Mouse (Mus musculus) lung, embryonic 15.5 days (tissue): ENCODE measurements around the gene Cdca8. TPM values are rescaled to one million over a fixed set of nuclear protein-coding genes. Genes with fewer than 3 reads are reported as not detected.

Experiments
- ATAC-seq: fragments of 200-750 bp; cut with Nextera tagmentation; 2 replicates; pipeline ENCODE4 v1.8.0; 2017; ENCODE audit warnings: moderate number of reproducible peaks, borderline replicate concordance; ENCODE audit not compliant: low FRiP score, low TSS enrichment; ENCODE audit errors: extremely low read depth
- H3K27ac ChIP-seq: fragments of 300-500 bp; sonication (generic); 2 replicates; pipeline ENCODE4 v1.5.1; 2015; ENCODE audit warnings: moderate library complexity, mild to moderate bottlenecking, inconsistent platforms
- H3K27me3 ChIP-seq: fragments of 300-500 bp; sonication (generic); 2 replicates; pipeline ENCODE4 v1.6.1; 2015; ENCODE audit warnings: inconsistent platforms
- H3K36me3 ChIP-seq: fragments of 300-500 bp; sonication (generic); 2 replicates; pipeline ENCODE4 v1.6.1; 2015; ENCODE audit warnings: inconsistent platforms
- H3K4me1 ChIP-seq: fragments of 300-500 bp; sonication (generic); 2 replicates; pipeline ENCODE4 v1.6.1; 2015; ENCODE audit warnings: inconsistent platforms
- H3K4me2 ChIP-seq: fragments of 300-500 bp; sonication (generic); 2 replicates; pipeline ENCODE4 v1.6.1; 2015; ENCODE audit warnings: inconsistent platforms, mild to moderate bottlenecking, moderate library complexity
- H3K4me3 ChIP-seq: fragments of 300-500 bp; sonication (generic); 2 replicates; pipeline ENCODE4 v1.5.1; 2015; ENCODE audit warnings: mild to moderate bottlenecking, inconsistent platforms
- H3K9ac ChIP-seq: fragments of 300-500 bp; sonication (generic); 2 replicates; pipeline ENCODE4 v1.6.1; 2015; ENCODE audit warnings: inconsistent platforms
- H3K9me3 ChIP-seq: fragments of 300-500 bp; sonication (generic); 2 replicates; pipeline ENCODE4 v1.6.1; 2016; ENCODE audit warnings: inconsistent platforms
- WGBS: fragments of 180-500 bp; shearing (Covaris S2); methylation state at CpG from one replicate; pipeline ENCODE4 v1.1.7; 2015; 5-methylcytosine and 5-hydroxymethylcytosine counted together
- polyA plus RNA-seq: library from polyadenylated mRNA; unstranded; fragments of >200 nt; fragmentation: Nextera tagmentation; extraction: Ambion mirVana; gene quantifications from 2 replicates; pipeline ENCODE4 v1.2.1, GENCODE M21; 2015

Gene Cdca8
- polyA plus RNA-seq, 1 experiment from 2014 or later, result 166 TPM

DNA sequence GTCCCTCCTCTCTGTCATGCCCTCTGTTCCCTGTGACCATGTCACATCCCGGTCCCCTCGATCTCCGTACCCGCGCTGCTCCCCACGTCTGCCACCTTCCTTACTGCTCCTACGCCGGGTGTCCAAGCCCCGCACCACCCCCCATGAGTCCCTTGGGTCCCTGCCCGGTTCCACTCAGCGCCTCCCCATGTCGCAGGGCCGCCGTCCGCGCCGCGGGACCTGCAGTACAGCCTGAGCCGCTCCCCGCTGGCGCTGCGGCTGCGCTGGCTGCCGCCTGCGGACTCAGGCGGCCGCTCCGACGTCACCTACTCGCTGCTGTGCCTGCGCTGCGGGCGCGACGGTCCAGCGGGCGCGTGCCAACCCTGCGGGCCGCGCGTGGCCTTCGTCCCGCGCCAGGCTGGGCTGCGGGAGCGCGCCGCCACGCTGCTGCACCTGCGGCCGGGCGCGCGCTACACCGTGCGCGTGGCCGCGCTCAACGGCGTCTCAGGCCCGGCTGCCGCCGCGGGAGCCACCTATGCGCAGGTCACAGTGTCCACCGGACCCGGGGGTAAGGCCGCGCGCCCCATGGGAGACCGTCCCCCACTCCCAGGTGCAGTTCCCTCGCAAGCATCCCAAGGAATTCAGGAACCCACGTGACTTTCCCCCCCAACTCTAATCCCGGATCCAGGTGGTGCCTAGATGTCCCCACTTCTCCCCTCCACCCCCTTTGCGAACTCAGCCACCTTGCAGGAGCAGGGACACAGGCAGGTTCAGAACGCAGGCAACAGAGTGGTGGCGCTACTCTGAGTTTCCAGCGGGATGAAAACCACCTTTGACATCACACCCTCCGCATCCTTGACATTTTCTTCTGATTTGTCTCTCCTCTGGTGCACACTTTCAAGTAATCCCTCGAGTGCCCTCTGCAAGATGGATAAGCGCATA is 44.3 kb downstream of the Cdca8 start:
- H3K27me3 ChIP-seq, result peaks cover 67% of the 10 kb centered on the region
- H3K4me1 ChIP-seq, result peaks cover 3% of the 10 kb centered on the region; the same call in 1 of the 2 replicates
- H3K9me3 ChIP-seq, result no peaks in the 10 kb centered on the region
- H3K27ac ChIP-seq, result no peak overlapping the region
- no peak for ATAC-seq
- 2% methylated on average over 83 of the region's 83 CpGs for WGBS
- H3K36me3 ChIP-seq, result no peaks in the 10 kb centered on the region
- H3K4me2 ChIP-seq, result peak overlapping the region; percentile 56
- H3K9ac ChIP-seq, result no peak overlapping the region
- peak overlapping the region; percentile 33 for H3K4me3 ChIP-seq

DNA sequence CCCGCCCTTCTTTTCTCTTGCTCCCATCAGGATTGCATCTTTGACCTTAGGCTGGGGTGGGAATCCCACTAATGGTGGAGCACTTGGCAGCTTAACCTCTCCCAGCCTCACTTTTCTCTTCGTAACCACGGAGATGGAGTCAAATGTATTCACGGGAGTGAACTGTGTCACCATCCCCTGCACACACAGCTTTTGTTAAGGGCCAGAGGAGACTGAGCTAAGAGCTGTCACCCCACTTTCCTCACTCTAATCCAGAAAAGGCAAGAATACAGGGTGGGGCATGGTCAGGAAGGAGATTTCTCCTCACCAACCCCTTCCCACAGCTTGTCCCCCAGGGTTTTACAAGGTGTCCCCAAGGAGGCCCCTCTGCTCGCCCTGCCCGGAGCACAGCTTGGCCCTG is 45.3 kb downstream of the Cdca8 start:
- no peak for ATAC-seq
- H3K27ac ChIP-seq, result no peak overlapping the region
- H3K4me2 ChIP-seq, result no peak overlapping the region
- peaks cover 60% of the 10 kb centered on the region for H3K27me3 ChIP-seq
- peaks cover 3% of the 10 kb centered on the region; the same call in 1 of the 2 replicates for H3K4me1 ChIP-seq
- no peaks in the 10 kb centered on the region for H3K36me3 ChIP-seq
- no peak overlapping the region for H3K9ac ChIP-seq
- 25% methylated on average over 6 of the region's 6 CpGs for WGBS
- no peaks in the 10 kb centered on the region for H3K9me3 ChIP-seq
- H3K4me3 ChIP-seq, result no peak overlapping the region

DNA sequence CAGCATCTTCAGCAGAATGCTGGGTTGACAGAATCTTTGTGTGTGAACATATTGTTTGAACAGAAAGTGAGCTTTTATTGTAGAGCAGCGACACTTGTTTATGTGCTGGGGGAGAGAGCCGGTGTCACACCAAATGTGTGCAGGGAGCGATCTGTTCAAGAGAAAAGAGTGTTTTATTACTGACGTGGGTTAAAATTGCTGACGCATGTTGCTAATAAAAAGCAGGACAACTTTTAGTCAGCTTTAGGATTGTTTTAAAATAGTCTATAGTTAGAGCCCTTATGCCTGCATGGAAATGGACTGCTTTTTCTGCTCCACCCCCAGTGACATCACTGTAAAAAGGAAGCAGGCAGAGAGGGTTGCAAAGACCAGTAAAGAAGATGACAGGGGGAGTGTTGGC is 48.3 kb downstream of the Cdca8 start:
- H3K4me1 ChIP-seq, result peaks cover 3% of the 10 kb centered on the region; the same call in 1 of the 2 replicates
- 70% methylated on average over 5 of the region's 5 CpGs for whole genome bisulfite sequencing

DNA sequence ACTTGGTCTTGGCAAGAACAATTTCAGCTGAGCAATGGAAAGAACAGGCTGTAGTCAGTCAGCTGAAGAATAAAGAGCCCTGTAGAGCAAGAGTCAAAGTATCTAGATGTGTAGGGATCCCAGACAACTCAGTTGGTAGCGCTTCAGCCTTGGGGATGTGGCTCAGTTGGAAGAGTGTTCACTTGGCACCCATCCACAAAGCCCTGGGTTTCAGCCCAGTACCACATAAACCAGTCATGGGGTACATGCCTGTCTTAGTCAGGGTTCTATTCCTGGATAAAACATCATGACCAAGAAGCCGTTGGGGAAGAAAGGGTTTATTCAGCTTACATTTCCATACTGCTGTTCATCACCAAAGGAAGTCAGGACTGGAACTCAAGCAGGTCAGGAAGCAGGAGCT is 49.2 kb downstream of the Cdca8 start:
- H3K27me3 ChIP-seq, result peaks cover 59% of the 10 kb centered on the region

More for the DNA sequence above, 48.3 kb downstream of the Cdca8 start:
- Histone ChIP-seq H3K9me3 (no peaks in the 10 kb centered on the region), H3K9ac (no peak overlapping the region), H3K4me2 (no peak overlapping the region), H3K27me3 (peaks cover 61% of the 10 kb centered on the region), H3K27ac (no peak overlapping the region), H3K36me3 (no peaks in the 10 kb centered on the region), H3K4me3 (no peak overlapping the region)
- no peak for ATAC-seq

DNA sequence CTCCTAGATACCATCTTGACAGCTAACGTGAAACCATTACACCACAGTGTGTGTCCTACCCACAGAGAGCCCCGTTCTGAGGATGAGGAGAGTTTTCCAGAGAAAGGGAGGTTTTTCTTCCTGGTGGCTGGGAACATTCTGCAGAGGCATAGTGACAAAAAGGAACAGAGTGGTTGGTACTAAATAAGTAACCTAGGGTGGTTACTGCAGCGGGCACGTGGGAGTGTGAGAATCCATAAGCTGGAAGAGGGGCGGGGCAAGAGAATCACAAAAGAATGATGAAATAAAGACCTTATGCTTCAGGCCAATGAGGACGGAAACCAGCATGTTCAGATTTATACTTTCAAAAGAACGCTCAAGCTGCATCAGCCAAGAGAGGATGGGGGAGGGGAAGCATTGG is 50.4 kb downstream of the Cdca8 start:
- Histone ChIP-seq H3K27me3 (peaks cover 56% of the 10 kb centered on the region), H3K36me3 (no peaks in the 10 kb centered on the region), H3K4me1 (no peaks in the 10 kb centered on the region), H3K9ac (no peak overlapping the region), H3K27ac (no peak overlapping the region), H3K4me2 (no peak overlapping the region), H3K4me3 (no peak overlapping the region), H3K9me3 (no peaks in the 10 kb centered on the region)
- no peak for ATAC-seq
- 63% methylated on average over 7 of the region's 7 CpGs for WGBS

More for the DNA sequence above, 49.2 kb downstream of the Cdca8 start:
- Histone ChIP-seq H3K9me3 (no peaks in the 10 kb centered on the region), H3K4me3 (no peak overlapping the region), H3K27ac (no peak overlapping the region), H3K36me3 (no peaks in the 10 kb centered on the region), H3K4me2 (no peak overlapping the region), H3K4me1 (peaks cover 3% of the 10 kb centered on the region; the same call in 1 of the 2 replicates), H3K9ac (no peak overlapping the region)
- 83% methylated on average over 2 of the region's 2 CpGs for WGBS
- ATAC-seq, result no peak

DNA sequence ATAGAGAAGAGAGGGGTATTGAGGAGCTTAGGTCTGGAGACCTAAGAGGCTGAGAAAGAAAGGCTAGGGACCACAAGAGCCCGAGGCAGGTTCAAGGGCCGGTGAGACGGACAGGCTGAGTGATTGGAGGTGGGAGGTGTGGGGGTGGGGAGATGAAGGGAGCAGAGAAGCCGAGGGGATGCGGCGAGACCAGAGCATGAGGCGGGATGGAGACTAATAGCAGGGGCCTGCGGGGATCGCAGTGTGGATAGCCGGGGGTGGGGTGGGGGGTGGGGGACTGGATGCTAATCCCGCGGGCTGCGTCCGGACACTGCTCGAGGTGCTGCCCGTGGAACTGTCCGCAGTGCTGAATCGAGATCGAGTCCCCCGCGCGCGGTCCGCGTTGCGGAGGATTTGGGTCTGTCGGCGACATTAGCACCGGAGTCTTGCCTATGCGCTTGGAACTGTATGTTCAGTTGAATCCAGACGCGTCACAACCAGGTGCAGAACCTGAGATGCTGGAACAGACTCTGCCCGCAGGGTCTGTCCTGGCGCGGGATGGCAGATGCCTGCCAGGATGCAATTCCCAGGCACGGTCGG is 56.9 kb downstream of the Cdca8 start:
- Histone ChIP-seq H3K9me3 (no peaks in the 10 kb centered on the region), H3K36me3 (no peaks in the 10 kb centered on the region), H3K4me2 (no peak overlapping the region), H3K9ac (no peak overlapping the region), H3K27ac (no peak overlapping the region), H3K4me3 (no peak overlapping the region), H3K27me3 (peaks cover 72% of the 10 kb centered on the region), H3K4me1 (peaks cover 6% of the 10 kb centered on the region; the same call in 1 of the 2 replicates)
- ATAC-seq, result peak; percentile 7; the same call in 1 of the 2 replicates
- WGBS, result 1% methylated on average over 37 of the region's 37 CpGs

DNA sequence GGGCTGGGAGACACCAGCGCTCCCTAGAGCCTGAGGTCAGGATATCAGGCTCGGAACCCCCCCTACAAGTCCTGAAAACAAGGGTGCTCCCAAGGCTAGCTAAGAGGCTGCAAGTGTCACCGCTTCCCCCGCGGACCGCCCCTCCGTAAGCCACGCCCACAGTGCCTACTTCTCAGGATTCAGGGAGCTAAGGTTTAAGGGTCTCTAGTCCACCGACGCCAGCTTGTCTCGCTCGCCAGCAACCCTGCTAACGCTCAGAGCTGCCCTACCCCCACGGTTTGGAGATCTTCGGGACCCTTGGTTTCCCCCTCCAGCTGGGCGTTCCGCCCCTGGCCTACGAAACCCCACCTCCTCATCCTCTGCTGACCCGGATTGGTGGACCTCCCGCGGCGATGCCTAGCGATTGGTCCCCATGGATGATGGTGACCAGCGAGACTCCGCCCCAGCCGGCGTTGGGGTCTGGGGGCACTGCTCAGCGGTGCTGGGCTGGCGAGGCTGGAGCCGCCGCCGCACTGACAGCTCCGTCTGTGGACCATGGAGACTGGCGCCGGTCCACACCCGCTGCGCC is 57.7 kb downstream of the Cdca8 start:
- peak overlapping the region; percentile 24 for H3K4me3 ChIP-seq
- peaks cover 6% of the 10 kb centered on the region; the same call in 1 of the 2 replicates for H3K4me1 ChIP-seq
- peak overlapping the region; percentile 49 for H3K4me2 ChIP-seq
- whole genome bisulfite sequencing, result under 1% methylated on average over 37 of the region's 37 CpGs
- no peaks in the 10 kb centered on the region for H3K9me3 ChIP-seq
- H3K9ac ChIP-seq, result no peak overlapping the region
- H3K36me3 ChIP-seq, result no peaks in the 10 kb centered on the region
- no peak overlapping the region for H3K27ac ChIP-seq
- peaks cover 70% of the 10 kb centered on the region for H3K27me3 ChIP-seq
- no peak; the same call in 1 of the 2 replicates for ATAC-seq

DNA sequence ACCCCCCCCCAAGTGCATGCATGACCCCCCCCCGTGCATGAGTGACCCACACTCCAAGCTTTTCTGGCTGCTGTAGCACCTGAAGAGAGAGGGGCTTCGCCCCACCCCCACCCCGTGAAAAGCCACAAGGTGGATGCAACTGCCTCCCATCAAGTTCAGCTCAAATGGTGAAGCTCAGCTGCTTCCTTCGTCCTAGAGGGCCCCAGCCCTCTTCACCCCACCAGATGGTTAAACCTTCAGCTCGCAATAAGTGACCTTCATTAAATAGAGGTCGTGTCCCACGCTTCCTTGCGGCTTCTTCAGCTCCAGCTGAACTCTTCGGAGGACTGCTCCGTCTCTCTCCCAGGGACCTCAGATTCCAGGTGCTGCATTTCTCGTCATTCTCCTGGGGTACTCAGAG is 58.5 kb downstream of the Cdca8 start, which contains the start of gene Epha10:
Gene Epha10, plus strand, starts transcription at position 301 of the 400 bp plus-strand sequence.
- H3K36me3 ChIP-seq, result no peaks in the 10 kb centered on the region
- WGBS, result 9% methylated on average over 11 of the region's 11 CpGs
- ATAC-seq, result no peak
- H3K27ac ChIP-seq, result no peak within 1 kb of the TSS
- H3K27me3 ChIP-seq, result peaks cover 62% of the 10 kb centered on the region
- no peaks in the 10 kb centered on the region for H3K9me3 ChIP-seq
- H3K4me1 ChIP-seq, result peaks cover 6% of the 10 kb centered on the region; the same call in 1 of the 2 replicates
- H3K4me2 ChIP-seq, result peak within 1 kb of the TSS; percentile 49
- peak within 1 kb of the TSS; percentile 24 for H3K4me3 ChIP-seq
- no peak within 1 kb of the TSS for H3K9ac ChIP-seq

DNA sequence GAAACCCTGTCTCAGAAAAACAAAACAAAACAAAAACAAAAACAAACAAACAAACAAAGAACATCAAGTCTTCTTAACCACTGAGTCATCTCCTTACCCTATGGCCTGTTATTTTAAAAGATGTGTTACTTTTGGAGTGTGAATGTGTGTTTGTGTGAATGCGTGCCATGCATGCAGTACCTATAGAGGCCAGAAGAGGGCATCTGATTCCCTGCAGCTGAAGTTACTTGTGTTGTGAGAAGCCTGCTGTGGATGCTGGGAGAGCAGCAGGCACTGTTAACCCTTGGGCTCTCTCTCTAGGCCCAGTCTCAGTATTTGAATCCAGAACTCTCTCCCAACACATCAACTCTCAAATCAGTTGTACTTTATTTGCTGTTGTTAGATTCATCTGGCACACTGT is 66.4 kb downstream of the Cdca8 start:
- Histone ChIP-seq H3K9me3 (no peaks in the 10 kb centered on the region), H3K4me2 (no peak overlapping the region), H3K36me3 (no peaks in the 10 kb centered on the region), H3K4me3 (no peak overlapping the region), H3K27ac (no peak overlapping the region), H3K27me3 (no peaks in the 10 kb centered on the region), H3K9ac (no peak overlapping the region), H3K4me1 (no peaks in the 10 kb centered on the region)
- WGBS, result 83% methylated on average over 1 of the region's 1 CpGs
- ATAC-seq, result no peak
